Mouse (Mus musculus): Measurements from ENCODE around the gene Mfsd4b2.

- TF ChIP-seq CTCF (IDR thresholded peaks at IDR 0.05; ENCODE audit: borderline replicate concordance, insufficient read depth, low read depth, low read length) (no peak), POLR2A (IDR thresholded peaks at IDR 0.05; ENCODE audit: borderline replicate concordance, insufficient read depth, low read length) (no peak)
These were observed 35.2 kb upstream of the Mfsd4b2 start for GRCm38 (mm10) chr10:39961906-39962305.

Data from cerebellum, adult 2 months (tissue).